Mouse (Mus musculus) mesoderm, embryonic 11.5 days (tissue): ENCODE measurements around the gene Slc24a4.

Experiments used
- DNase-seq: peaks from one replicate; pipeline ENCODE4 v3.0.0-alpha.2; 2012; ENCODE audit warnings: low read depth, low spot score

The Slc24a4 gene

DNA sequence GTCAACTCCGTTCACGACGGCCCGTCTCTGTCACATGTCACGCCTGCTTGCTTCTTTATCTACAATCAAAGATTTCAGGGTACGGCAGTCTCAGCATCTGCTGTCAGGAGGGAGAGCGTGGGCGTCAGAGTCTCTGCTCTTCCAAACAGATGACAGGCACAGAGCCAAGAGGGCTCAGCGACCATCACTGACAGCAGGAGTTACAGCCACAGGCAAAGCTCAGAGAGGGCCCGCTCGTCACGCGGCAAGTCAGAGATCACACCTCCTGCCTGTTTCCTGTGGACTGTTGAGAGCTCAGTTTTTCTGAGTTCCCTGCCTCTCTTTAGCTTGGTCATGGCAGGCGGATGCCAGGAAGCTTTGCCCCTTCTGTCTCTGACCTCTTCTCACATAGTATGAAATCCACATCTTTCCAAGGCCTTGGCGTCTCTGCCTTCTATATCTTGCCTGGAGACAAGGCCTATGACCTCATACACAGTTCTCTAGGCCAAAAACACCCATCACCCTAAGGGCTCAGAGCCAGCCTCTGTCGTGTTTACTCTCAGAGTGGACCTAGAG, 180.0 kb downstream of the Slc24a4 start:
- DNase-seq = no peak

DNA sequence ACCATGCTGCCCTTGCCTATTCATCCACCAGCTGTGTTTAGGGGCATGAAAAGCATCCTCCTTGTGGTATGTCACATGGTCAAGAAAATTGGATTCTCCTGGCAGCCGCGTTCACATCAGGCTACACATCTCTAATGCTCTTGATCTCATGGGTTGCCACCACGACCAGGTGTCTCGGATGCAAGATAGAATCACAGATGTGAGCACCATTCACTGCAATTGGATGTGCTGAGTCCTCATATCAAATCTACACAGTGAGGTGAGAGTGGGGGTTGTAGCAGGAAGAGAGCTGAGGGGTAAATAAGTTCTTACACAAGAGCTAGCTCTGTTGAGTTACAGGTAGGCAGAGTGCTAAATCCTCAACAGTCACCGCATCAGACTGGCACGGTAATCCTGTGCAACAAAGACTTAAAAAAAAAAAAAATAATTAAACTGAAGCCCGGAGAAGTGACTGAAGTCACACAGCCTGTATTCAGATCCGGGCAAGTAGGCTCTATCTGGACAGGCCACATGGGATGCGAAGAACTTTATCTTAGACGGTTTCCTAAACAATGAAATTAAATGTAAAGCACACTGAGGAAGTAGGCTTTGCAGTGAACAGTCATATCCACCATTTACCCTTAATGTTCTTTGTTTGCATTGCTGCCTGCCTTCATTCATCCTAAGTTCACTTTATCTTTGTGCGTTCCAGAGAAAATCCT, 180.7 kb downstream of the Slc24a4 start:
- DNase-seq = no peak

DNA sequence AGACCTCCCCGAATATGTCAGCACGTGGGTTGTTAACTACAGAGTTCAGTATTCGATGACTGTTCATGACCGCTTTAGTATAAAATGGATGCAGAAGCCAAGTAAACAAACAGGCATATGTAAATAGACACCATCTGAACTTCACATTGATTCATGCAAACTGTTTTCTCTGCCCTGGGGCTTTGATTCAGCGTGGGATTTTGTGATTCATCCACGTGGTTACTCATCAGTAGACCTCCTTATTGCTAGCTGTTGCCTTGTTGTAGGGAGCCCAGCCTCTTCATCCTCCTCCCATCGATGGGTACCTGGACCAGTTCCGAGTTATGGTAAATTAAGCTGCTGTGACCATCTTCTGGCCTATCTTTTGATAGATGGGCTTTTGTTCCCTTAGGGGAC, 181.3 kb downstream of the Slc24a4 start:
- DNase-seq = no peak

DNA sequence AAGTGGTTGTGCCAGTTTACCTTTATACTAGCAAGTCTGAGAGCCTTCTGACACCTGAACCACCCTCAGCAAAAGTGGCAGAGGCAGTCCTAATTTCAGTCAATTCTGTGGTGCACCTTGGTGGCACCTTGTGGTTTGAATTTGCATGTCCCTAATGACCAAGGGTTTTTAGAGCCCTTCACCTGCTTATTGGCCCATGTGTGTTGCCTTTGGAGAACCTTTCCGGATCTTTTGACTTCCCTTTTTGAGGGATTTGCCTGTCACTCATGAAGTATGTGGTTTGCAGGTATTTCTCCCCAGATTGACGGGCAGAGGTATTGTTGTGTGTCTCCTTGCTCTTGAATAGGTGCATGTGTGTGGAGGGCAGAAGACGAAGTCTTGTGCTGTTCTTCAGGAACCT, 181.7 kb downstream of the Slc24a4 start:
- no peak for DNase-seq

DNA sequence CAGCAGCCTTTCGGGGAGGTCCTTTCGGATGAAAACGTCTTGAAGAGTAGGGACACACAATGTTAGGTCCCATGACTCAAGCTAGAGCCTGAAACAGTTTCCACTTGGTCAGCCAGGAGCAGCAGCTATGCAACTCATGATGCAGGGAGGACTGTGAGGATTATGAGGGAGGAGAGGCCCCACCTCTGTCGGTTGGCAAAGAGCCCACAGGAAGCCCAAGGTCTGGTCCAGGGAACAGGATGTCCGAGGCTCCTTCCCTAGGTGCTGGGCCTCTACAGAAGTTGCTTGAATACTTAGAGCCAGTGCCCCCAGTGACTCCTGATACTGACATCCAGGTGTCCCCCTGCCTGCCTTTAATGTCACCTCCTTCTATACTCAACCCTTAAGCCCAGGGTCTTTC, 182.9 kb downstream of the Slc24a4 start:
- DNase-seq = no peak
